Mouse (Mus musculus) ovary, postnatal 36 days (tissue): Measurements from ENCODE around the gene Erc2.
A peak's percentile ranks its signal among the peaks of the same experiment; 100 is the strongest.

Experiments
- DNase-seq: peaks from one replicate; pipeline ENCODE4 v3.0.0; 2022; ENCODE audit warnings: low spot score, mixed read lengths

Gene Erc2

GRCm38 (mm10) chr14:28445737-28446136, 823.5 kb downstream of the Erc2 start:
- no peak for DNase-seq

- no peak for DNase-seq
These were observed 829.5 kb downstream of the Erc2 start for GRCm38 (mm10) chr14:28451771-28452170.

GRCm38 (mm10) chr14:28456372-28457076, 834.3 kb downstream of the Erc2 start:
- DNase-seq, result peak; percentile 39

- no peak for DNase-seq
These were observed 835.2 kb downstream of the Erc2 start for GRCm38 (mm10) chr14:28457428-28457827.

- no peak for DNase-seq
These were observed 845.7 kb downstream of the Erc2 start for GRCm38 (mm10) chr14:28467956-28468355.

GRCm38 (mm10) chr14:28469696-28470095, 847.5 kb downstream of the Erc2 start:
- DNase-seq, result no peak

- DNase-seq, result no peak
These were observed 848.0 kb downstream of the Erc2 start for GRCm38 (mm10) chr14:28470212-28470611.

GRCm38 (mm10) chr14:28475012-28475411, 852.8 kb downstream of the Erc2 start:
- no peak for DNase-seq

- DNase-seq, result no peak
These were observed 853.2 kb downstream of the Erc2 start for GRCm38 (mm10) chr14:28475421-28475820.

GRCm38 (mm10) chr14:28476746-28477145, 854.5 kb downstream of the Erc2 start:
- no peak for DNase-seq

GRCm38 (mm10) chr14:28480866-28481265, 858.6 kb downstream of the Erc2 start:
- DNase-seq, result no peak

GRCm38 (mm10) chr14:28493806-28494205, 871.6 kb downstream of the Erc2 start:
- DNase-seq, result no peak

GRCm38 (mm10) chr14:28494273-28494672, 872.0 kb downstream of the Erc2 start:
- no peak for DNase-seq

- no peak for DNase-seq
These were observed 879.1 kb downstream of the Erc2 start for GRCm38 (mm10) chr14:28501216-28501878.

GRCm38 (mm10) chr14:28503276-28503675, 881.0 kb downstream of the Erc2 start:
- no peak for DNase-seq

GRCm38 (mm10) chr14:28504101-28505050, 882.1 kb downstream of the Erc2 start, which contains the start of gene Wnt5a:
Wnt5a (plus strand) TSS chr14:28504750.
- peak; percentile 59 for DNase-seq

- peak; percentile 45 for DNase-seq
These were observed 882.9 kb downstream of the Erc2 start for GRCm38 (mm10) chr14:28505051-28505585.

- DNase-seq, result peak; percentile 45
These were observed 883.6 kb downstream of the Erc2 start for GRCm38 (mm10) chr14:28505586-28506375.

GRCm38 (mm10) chr14:28506376-28506831, 884.2 kb downstream of the Erc2 start:
- DNase-seq, result peak; percentile 65

GRCm38 (mm10) chr14:28507011-28507410, 884.8 kb downstream of the Erc2 start:
- no peak for DNase-seq

GRCm38 (mm10) chr14:28507471-28507870, 885.2 kb downstream of the Erc2 start:
- peak; percentile 76 for DNase-seq
